Mouse (Mus musculus) T-helper 1 cell (primary cell): Measurements from ENCODE around the gene Stx3.

Experiments
- in situ Hi-C: fragments of 300-600 bp; cut with MboI, MseI; formaldehyde crosslinking; loops from one replicate; pipeline ENCODE4 v1.15.1; 2025; ENCODE audit warnings: high pct_unique_total_duplicates

The Stx3 gene

DNA sequence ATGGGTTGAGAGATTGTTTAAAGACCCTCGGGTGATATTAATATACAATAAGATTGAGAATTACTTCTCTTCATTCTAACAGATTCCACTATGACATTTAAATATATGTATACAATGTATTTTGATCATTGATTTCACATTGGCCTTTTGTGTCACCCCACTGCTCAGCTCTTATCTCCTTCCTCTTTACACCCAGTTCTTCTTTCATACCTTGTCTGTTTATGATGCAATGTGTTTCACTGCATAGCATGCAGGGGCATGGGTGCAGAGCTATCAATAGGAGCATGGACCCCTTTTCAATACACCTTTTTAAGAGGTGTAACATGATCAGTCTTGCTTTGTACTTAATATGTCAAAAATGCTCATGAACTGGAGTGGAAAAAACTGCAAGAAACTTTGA lies 88.9 kb downstream of the Stx3 start:
- in situ Hi-C loops: no loop called here

DNA sequence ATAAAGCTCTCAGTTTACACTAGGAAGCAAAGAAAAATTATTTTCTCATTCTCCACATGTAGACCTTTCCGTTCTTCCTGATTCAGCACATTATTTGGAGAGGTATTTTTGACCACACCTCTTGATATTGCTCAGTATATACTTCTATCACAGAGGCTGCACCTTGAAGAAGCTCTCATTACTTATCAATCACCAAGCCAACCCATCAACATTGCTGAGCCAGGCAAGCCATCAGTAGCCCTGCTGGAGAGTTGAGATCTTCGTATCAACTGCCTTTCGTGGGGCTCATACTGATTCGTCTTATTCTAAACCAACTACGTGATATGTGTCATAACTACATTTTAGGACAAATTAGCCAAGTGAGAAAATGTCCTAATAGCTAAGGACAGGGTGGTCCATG lies 91.9 kb downstream of the Stx3 start:
- in situ Hi-C loops: loop anchor here (10.0 kb wide), 1 partner anchor 713 kb away; the partner anchor contains the start of gene Ms4a18

DNA sequence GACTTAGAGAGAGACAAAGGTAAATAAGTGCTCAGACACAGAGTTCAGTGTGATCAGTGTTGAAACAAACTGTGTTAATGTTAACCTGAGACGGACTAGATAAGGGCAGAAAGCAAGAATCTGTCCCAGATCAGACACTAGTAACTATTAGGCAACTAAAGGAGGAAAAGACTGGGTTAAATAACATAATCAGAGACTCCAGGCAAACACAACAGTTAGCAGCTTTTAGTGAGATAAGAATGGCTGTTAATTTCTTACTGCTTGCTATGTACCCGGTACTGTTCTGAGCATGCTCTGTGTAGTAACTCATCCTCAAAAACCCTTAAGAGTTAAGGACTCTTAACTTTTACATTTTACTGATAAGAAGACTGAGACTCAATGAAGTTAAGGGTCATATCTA lies 93.3 kb downstream of the Stx3 start:
- in situ Hi-C loops: loop anchor here (10.0 kb wide), 1 partner anchor 711 kb away; the partner anchor contains the start of gene Ms4a18
